Mouse (Mus musculus) mesoderm, embryonic 11.5 days (tissue): ENCODE data around the gene BC061212.
"Not testable (repeated sequence)": the region's sequence is repeated elsewhere in the genome, so short reads cannot be mapped to it uniquely, and the experiment has no call there.

Source experiments
- DNase-seq: peaks from one replicate; pipeline ENCODE4 v3.0.0-alpha.2; 2012; ENCODE audit warnings: low read depth, low spot score

Gene BC061212

DNA sequence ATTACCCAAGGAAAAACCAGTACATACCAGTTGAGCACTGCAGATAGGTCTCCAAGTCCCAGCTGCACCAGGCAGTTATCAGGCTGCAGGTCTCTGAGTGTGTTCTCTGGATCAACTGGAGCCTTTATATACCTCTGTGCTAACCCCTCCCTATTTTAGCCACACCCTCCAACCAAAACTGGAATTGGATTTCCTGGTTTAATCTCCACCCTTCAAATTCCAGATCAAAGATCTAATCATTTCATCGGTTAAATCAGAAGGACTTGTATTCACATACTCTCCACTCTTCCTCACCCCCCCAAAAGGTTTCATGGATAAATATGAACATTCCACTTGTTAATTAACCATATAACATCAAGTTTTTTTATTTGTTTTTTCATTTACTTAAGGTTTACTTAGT, at the start of gene BC061212:
Gene BC061212 (minus strand): TSS at position 101 of the 400 bp plus-strand sequence.
- not testable (repeated sequence) for DNase-seq

DNA sequence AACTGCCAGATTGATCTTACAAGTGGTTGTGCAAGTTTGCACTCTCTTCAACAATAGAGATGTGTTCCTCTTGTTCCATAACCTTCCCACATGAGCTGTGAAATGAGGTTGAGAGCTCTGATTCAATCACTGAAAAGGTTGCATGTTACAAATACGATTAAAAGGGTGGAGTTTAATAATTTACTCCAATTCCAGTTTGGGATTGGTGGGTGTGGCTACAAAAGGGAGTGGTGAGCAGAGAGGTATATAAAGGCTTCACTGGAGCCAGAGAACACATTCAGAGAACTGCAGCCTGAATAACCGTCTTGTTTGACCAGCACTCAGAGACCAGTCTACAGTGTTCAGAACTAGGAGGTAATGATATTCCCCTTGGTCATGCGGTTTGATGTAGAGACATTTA, 5.7 kb upstream of the BC061212 start, which contains the start of gene Gm6351:
Gene Gm6351 (plus strand): TSS at position 301 of the 400 bp plus-strand sequence.
- not testable (repeated sequence) for DNase-seq
